ENCODE assay signal across 8 mouse cellular contexts in the genomic region with DNA sequence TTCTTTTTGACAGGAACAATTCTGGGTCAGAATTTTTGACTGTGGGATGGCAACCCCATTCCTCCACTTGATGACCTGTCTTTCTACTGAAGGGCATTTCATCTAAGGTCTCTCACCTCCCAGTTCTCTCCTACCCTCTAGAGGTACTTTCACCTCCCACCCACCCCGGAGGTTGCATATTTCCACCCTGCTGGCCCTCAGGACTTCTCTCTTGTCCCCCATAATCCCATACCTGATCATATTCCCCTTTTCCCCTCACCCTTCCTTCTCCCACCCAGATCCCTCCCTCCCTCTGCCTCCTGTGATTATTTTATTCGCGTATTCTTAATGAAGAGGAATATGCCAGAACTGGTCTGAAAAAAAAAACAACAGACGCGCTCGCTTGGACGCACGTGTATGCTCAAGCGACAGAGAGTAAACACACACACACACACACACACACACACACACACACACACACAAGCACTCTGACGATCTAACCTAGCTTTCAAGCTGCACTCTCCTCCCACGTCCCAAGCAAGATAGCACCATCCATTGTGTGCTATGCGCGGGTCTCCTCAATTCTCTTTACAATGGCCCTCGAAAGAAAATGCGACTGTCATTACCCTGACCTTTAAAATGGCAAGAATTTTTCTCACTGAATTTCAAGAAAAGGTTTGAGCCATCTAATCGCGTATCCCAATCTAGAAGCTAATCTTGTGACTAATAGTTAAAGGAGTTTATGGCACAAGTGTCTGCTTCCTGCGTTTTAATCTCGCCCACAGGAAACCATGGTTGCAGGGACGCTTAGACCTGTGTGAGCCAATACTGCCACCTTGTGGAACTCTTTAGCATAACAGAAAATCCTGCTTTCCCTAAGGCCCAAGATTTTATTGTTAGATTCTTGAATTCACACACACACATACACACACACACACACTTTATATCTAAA.
DNase-seq lines count a peak whose midpoint lies in the region; ATAC-seq lines count a peak whose summit lies in the region.

No protein-coding gene starts in this region.

- 11% methylated on average over 20 of the region's 20 CpGs for WGBS in stomach, embryonic 14.5 days

- ATAC-seq in stomach, embryonic 14.5 days (ENCODE audit: insufficient number of reproducible peaks, insufficient read depth, low FRiP score, low read depth): peak; percentile 74; the same call in 1 of the 2 replicates

- H3K4me1 ChIP-seq in stomach, embryonic 14.5 days (ENCODE audit: control insufficient read depth, insufficient read depth, low read length): no peaks in the 10 kb centered on the region

- no peak overlapping the region; the same call in 1 of the 2 replicates for H3K9ac ChIP-seq in stomach, embryonic 14.5 days (replicated peaks; ENCODE audit: low read depth, low read length)

- peak overlapping the region; percentile 31 for H3K4me3 ChIP-seq in stomach, embryonic 14.5 days (ENCODE audit: low read depth, low read length)

- peak; percentile 50 for DNase-seq in urinary bladder, postnatal 14 days (ENCODE audit: low spot score)
- DNase-seq in urinary bladder, adult 2 months (ENCODE audit: low spot score): no peak
- DNase-seq in cerebellum, postnatal 36 days: peak; percentile 44 to 69
- peak; percentile 6 for DNase-seq in gonadal fat pad, adult 2 months (ENCODE audit: low read depth)
- DNase-seq in kidney, adult 11 months: peak; percentile 7
- DNase-seq in left cerebral cortex, postnatal 25 days (ENCODE audit: low spot score in 2 of 2): peak; percentile 77 to 86
- DNase-seq in mesoderm, embryonic 11.5 days (ENCODE audit: low read depth, low spot score): peak; percentile 84

- no peak overlapping the region for H3K27ac ChIP-seq in stomach, embryonic 14.5 days (ENCODE audit: low read length)

- H3K36me3 ChIP-seq in stomach, embryonic 14.5 days (ENCODE audit: control insufficient read depth, insufficient read depth, low read length): no peaks in the 10 kb centered on the region

- intact Hi-C loops in left cerebral cortex, postnatal 25 days (cut with DNase I): loop anchor here (5.0 kb wide), 1 partner anchor 1392 kb away; a partner anchor contains a TSS

- H3K9me3 ChIP-seq in stomach, embryonic 14.5 days (ENCODE audit: control insufficient read depth, low read depth, low read length): no peaks in the 10 kb centered on the region

- H3K27me3 ChIP-seq in stomach, embryonic 14.5 days (ENCODE audit: control insufficient read depth, insufficient read depth, low read length): no peaks in the 10 kb centered on the region

- peak overlapping the region; percentile 52 for H3K4me2 ChIP-seq in stomach, embryonic 14.5 days (replicated peaks; ENCODE audit: low read depth, low read length)
